Mouse (Mus musculus) ZHBTc4 (cell line): ENCODE data around the gene Psmb1.
A peak's percentile ranks its signal among the peaks of the same experiment; 100 is the strongest.
"Not testable (repeated sequence)": the region's sequence is repeated elsewhere in the genome, so short reads cannot be mapped to it uniquely, and the experiment has no call there.

ENCODE experiments used
- DNase-seq: peaks from one replicate; pipeline ENCODE4 v3.0.0-alpha.2; 2011; ENCODE audit warnings: low read depth, low spot score

Psmb1 gene

DNA sequence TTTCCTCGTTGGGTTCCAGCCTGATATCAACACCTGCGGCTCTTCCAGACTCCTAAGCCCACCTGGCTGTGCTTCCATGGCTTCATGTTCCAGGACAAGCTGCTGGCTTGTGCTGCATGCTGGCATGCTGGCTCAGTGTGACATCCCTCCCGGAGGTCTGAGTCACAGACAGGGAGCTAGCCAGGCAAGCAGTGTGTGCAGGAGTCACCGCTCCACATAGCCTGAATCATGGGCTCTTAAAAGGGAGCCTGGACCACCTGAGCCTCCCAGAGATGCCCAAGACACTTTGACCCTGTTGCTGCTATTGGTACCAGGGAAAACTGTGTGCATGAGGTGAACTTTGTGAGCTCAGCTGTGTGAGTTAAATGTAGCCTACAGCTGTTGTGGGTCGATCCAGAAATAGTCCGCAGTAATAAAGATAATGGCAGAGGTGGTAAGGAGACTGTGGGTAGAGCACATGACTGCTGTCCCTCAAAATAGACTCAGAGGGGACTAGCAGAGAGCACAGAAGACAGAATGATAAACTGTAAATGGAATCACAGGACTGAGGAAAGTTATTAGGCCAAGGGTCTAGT, 37.5 kb downstream of the Psmb1 start:
- no peak for DNase-seq

DNA sequence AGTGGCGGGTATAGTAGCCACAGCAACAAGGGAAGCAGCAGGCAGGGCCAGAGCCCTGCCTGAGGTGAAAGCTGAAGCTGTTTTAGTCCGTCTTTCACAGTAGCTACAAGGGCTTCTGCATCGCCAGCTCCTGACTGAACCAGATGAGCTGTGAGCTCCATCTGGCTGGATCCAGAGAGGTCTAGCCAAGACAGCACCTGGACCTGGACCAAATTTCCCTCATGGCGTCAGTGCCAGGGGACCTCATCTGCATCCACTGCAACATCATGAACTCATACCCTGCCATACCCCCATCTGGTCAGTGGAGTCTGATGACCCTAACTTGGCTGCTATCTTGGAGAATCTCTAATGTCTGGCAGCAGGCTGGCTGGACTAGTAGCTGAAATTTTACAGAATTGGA, 39.8 kb downstream of the Psmb1 start:
- no peak for DNase-seq

GRCm38 (mm10) chr17:15456595-15456994, 43.0 kb downstream of the Psmb1 start:
- no peak for DNase-seq

DNA sequence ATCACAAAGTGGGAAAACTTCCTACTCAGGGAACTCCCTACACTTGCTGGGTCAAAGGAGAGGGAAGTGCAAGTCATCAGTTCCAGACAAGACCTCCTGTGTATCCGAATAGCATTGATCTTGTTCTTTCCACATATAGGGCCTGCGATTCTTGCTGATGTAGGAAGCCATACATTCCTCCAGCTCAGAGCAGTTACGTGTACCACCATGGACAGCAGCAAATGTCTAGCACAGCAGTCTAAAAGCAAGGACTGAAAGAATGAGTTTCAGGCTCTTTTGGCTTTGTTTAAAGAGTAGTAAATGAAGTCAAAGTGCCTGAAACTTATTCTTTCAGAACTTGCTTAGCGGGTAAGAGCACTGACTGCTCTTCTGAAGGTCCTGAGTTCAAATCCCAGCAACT, 44.3 kb downstream of the Psmb1 start:
- DNase-seq = peak; percentile 24

DNA sequence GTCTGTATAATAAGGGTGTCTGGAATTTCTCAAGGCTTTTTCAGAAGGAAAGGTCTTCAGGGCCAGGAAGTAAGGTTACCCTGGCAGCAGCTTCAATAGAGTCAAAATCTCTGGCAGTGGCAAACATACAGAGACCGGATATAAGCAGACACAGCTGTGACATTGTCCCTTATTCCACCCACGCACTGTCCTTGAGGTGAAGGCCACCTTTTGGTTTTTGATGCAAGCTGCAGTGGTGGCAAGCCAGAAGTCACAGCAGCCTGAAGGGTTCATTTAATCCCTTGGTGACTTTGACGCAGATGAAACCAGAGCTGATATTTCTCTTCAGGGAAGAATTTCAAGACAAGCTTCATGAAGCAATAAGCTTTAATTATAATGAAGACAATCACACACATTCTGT, 49.9 kb downstream of the Psmb1 start:
- no peak for DNase-seq

GRCm38 (mm10) chr17:15449144-15449543, 50.4 kb downstream of the Psmb1 start:
- not testable (repeated sequence) for DNase-seq

- no peak for DNase-seq
Observed at GRCm38 (mm10) chr17:15447831-15448230, 51.7 kb downstream of the Psmb1 start.

GRCm38 (mm10) chr17:15445421-15445820, 54.1 kb downstream of the Psmb1 start:
- no peak for DNase-seq

DNA sequence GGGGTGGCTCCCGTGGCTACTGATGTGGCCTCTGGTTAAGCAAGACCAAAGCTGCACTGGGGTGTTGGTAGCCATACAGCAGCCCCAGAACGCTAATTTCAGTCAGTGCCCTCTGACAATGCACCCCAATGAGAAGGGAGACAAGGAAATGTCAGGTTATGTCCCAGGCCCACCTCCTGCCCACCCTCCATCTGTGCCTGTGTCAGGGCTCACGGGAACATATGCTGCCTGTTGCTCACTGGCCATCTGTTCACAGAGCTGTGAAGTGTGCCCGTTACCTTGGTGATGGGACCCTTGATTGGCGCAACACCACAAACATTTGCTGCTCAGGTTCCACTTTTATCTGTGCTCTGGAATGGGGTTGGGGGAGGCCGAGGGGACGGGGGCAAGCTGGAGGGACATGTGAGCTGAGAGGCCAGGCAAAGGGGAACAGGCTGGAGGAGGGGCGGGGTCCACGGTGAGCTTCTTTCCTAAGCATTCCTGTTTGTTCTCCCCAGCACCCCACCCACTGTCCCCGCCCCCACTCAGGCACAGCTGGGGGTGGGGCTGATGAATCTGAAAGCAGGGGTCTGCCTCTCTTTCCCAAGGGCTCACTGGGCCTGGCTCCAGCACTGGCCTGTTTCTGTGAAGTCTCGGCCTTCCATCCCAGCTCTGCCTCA, 59.0 kb downstream of the Psmb1 start:
- DNase-seq = peak; percentile 83

GRCm38 (mm10) chr17:15440067-15440462, 59.5 kb downstream of the Psmb1 start:
- no peak for DNase-seq

DNA sequence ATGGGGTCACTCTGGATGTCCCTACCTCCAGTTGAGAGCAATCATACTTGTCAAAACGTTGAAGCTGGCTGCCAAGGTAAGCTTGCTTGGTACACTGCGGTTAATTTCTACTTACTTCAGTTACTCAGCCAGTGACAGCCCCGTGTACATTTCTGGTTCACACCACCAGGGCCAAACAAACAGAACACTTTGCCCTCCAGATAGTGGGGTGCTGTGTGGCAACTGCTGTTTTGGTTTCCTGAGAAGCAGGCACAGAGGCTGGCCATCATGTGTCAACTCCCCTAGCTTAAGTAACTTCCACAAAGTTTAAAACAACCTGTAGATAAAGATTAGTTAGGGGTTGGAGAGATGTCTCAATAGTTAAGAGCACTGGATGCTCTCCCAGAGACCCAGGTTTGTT, 64.8 kb downstream of the Psmb1 start:
- no peak for DNase-seq

DNA sequence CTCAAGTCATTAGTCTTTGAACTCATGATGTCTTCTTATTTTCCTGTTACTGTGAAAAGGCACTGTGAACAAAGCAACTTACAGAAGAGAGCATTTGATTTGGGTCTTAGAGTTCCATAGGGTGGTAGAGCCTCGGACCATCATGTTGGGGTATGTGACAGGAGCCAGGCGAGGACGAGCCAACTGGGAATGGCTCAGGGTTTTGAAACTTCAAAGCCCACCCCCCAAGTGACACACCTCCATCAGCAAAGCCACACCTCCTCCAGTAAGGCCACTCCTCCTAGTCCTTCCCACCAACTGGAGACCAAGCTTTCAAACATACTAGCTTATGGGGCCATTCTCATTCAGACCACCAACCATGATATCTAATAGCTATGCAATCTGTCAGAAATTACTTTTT, 67.5 kb downstream of the Psmb1 start:
- peak; percentile 15 for DNase-seq

- no peak for DNase-seq
Observed at GRCm38 (mm10) chr17:15431551-15431950, 68.0 kb downstream of the Psmb1 start.

GRCm38 (mm10) chr17:15431021-15431514, 68.5 kb downstream of the Psmb1 start:
- DNase-seq = no peak

DNA sequence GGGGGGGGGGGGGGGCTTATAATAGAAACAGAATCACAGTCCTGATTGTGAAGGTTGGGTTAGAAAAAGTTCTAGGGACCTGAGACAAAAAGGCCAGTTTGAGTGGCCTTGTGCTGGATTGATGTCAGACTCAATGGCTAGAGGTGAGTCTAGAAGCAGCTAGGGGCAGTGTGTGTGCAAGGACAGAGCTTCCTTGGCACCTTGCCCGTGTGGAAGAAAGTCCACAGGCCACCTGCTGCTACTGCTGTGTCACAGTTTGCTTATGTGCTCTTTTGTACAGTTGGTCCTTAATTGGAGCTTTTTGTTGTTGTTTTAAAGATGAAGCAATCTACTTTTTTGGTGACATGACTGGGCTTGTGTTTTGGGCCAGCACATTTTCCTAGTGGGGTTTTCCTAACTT, 69.6 kb downstream of the Psmb1 start:
- no peak for DNase-seq

DNA sequence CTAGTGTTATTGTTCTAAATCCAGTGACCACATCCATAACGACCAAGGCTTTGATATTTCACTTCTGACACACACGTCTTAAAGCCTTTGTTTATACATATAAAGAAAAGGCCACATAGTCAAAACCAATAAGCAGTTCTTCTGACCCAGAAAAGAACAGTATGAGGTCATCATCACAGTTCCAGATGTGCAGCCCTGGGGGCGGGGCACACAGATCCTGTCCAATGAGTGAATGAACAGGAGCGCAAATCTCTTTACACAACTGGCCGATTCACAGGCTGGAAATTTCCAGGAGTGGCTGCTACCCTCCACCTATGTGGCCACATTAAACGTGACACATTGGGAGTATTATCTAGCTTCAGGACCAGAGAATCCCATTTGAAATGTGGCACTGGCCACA, 70.1 kb downstream of the Psmb1 start:
- DNase-seq = no peak

- no peak for DNase-seq
Observed at GRCm38 (mm10) chr17:15425931-15426330, 73.6 kb downstream of the Psmb1 start.
